Mouse (Mus musculus) kidney, adult 2 months (tissue): ENCODE measurements at regions not wholly inside any gene's neighbourhood (a gene's known extent, or its start where the extent isn't known, plus 50 kb on each side); places are given as distances from the start of the nearest gene placed in this dataset.
A peak's percentile ranks its signal among the peaks of the same experiment; 100 is the strongest.

Experiments used
- DNase-seq: peaks from one replicate; pipeline ENCODE4 v3.0.0; 2021
- H3K27ac ChIP-seq: fragments of 200-500 bp; 2 replicates; pipeline ENCODE4 v1.5.1; 2012; ENCODE audit warnings: low read depth, low read length, control low read depth, inconsistent platforms; ENCODE audit not compliant: insufficient read depth
- H3K27me3 ChIP-seq: fragments of 200-500 bp; replicated peaks from 2 replicates; pipeline ENCODE4 v1.6.1; 2012; ENCODE audit warnings: mild to moderate bottlenecking, moderate library complexity, low read length, inconsistent platforms; ENCODE audit not compliant: control insufficient read depth, insufficient read depth
- H3K36me3 ChIP-seq: fragments of 200-500 bp; 2 replicates; pipeline ENCODE4 v1.6.1; 2012; ENCODE audit warnings: mild to moderate bottlenecking, moderate library complexity, low read length, inconsistent platforms; ENCODE audit not compliant: control insufficient read depth, insufficient read depth
- H3K4me1 ChIP-seq: fragments of 200-500 bp; 2 replicates; pipeline ENCODE4 v1.6.1; 2011; ENCODE audit warnings: low read length; ENCODE audit not compliant: control insufficient read depth, insufficient read depth
- H3K4me3 ChIP-seq: fragments of 200-500 bp; 2 replicates; pipeline ENCODE4 v1.5.1; 2011; ENCODE audit warnings: mild to moderate bottlenecking, low read depth, low read length, control low read depth; ENCODE audit not compliant: insufficient read depth
- CTCF ChIP-seq: fragments of 200-500 bp; conservative IDR thresholded peaks from 2 replicates; pipeline ENCODE4 v1.5.1; 2011; ENCODE audit warnings: low read depth, mild to moderate bottlenecking, control low read depth, low read length, moderate library complexity, mixed read lengths; ENCODE audit not compliant: insufficient read depth, insufficient read length
- POLR2A ChIP-seq: fragments of 200-500 bp; IDR thresholded peaks from one replicate; pipeline ENCODE4 v1.6.1; 2011; ENCODE audit warnings: low read depth, low read length, control low read depth
- WGBS: fragments of 180-500 bp; shearing (Covaris S2); methylation state at CpG from one replicate; pipeline ENCODE4 v1.1.7; 2018; 5-methylcytosine and 5-hydroxymethylcytosine counted together

- no peak for TF ChIP-seq CTCF
- no peak for TF ChIP-seq POLR2A
- Histone ChIP-seq H3K27ac (no peak overlapping the region), H3K4me3 (no peak overlapping the region), H3K27me3 (no peaks in the 10 kb centered on the region), H3K36me3 (no peaks in the 10 kb centered on the region), H3K4me1 (no peaks in the 10 kb centered on the region)
- 73% methylated on average over 5 of the region's 5 CpGs for WGBS
- no peak for DNase-seq
Observed at GRCm38 (mm10) chr1:89337861-89338260, 116.7 kb upstream of the Agap1 start.

- DNase-seq, result no peak
- TF ChIP-seq POLR2A (no peak), CTCF (peak; percentile 45)
- no peaks in the 10 kb centered on the region for H3K4me1 ChIP-seq
- no peaks in the 10 kb centered on the region for H3K27me3 ChIP-seq
- H3K36me3 ChIP-seq, result no peaks in the 10 kb centered on the region
- H3K27ac ChIP-seq, result no peak overlapping the region
- H3K4me3 ChIP-seq, result no peak overlapping the region
- 63% methylated on average over 4 of the region's 4 CpGs for WGBS
Observed at GRCm38 (mm10) chr1:89342794-89343193, 111.8 kb upstream of the Agap1 start.

- no peak overlapping the region for H3K4me3 ChIP-seq
- no peaks in the 10 kb centered on the region for H3K4me1 ChIP-seq
- no peaks in the 10 kb centered on the region for H3K27me3 ChIP-seq
- peak; percentile 86 for TF ChIP-seq CTCF
- no peak for TF ChIP-seq POLR2A
- DNase-seq, result peak; percentile 68
- 38% methylated on average over 6 of the region's 6 CpGs for WGBS
- H3K36me3 ChIP-seq, result no peaks in the 10 kb centered on the region
- H3K27ac ChIP-seq, result no peak overlapping the region
Observed at GRCm38 (mm10) chr1:89344546-89344945, 110.1 kb upstream of the Agap1 start.

- Histone ChIP-seq H3K4me3 (no peak overlapping the region), H3K36me3 (no peaks in the 10 kb centered on the region), H3K27ac (no peak overlapping the region), H3K27me3 (no peaks in the 10 kb centered on the region), H3K4me1 (no peaks in the 10 kb centered on the region)
- 65% methylated on average over 3 of the region's 3 CpGs for WGBS
- DNase-seq, result no peak
- TF ChIP-seq POLR2A (no peak), CTCF (no peak)
Observed at GRCm38 (mm10) chr1:89347341-89347740, 107.3 kb upstream of the Agap1 start.

- H3K4me3 ChIP-seq, result no peak overlapping the region
- 41% methylated on average over 4 of the region's 4 CpGs for WGBS
- no peaks in the 10 kb centered on the region for H3K4me1 ChIP-seq
- peak; percentile 80 for DNase-seq
- no peaks in the 10 kb centered on the region for H3K36me3 ChIP-seq
- no peaks in the 10 kb centered on the region for H3K27me3 ChIP-seq
- no peak for TF ChIP-seq POLR2A
- no peak for TF ChIP-seq CTCF
- H3K27ac ChIP-seq, result no peak overlapping the region
Observed at GRCm38 (mm10) chr1:89352936-89353335, 101.7 kb upstream of the Agap1 start.

- 81% methylated on average over 3 of the region's 3 CpGs for WGBS
Observed at GRCm38 (mm10) chr1:89359257-89359656, 95.3 kb upstream of the Agap1 start.

GRCm38 (mm10) chr1:89364547-89365305, 89.9 kb upstream of the Agap1 start:
- no peak; the same call in 1 of the 2 replicates for TF ChIP-seq CTCF
- TF ChIP-seq POLR2A, result no peak
- Histone ChIP-seq H3K4me3 (no peak overlapping the region), H3K27me3 (no peaks in the 10 kb centered on the region), H3K27ac (no peak overlapping the region), H3K36me3 (no peaks in the 10 kb centered on the region), H3K4me1 (no peaks in the 10 kb centered on the region; the same call in 1 of the 2 replicates)
- DNase-seq, result peak; percentile 70
- 32% methylated on average over 12 of the region's 12 CpGs for WGBS

More at GRCm38 (mm10) chr1:89359257-89359656, 95.3 kb upstream of the Agap1 start:
- no peaks in the 10 kb centered on the region for H3K27me3 ChIP-seq
- TF ChIP-seq CTCF (no peak), POLR2A (no peak)
- H3K4me1 ChIP-seq, result no peaks in the 10 kb centered on the region
- no peak for DNase-seq
- H3K36me3 ChIP-seq, result no peaks in the 10 kb centered on the region
- H3K4me3 ChIP-seq, result no peak overlapping the region
- no peak overlapping the region for H3K27ac ChIP-seq
